ENCODE assay signal across 9 mouse cellular contexts in the genomic region with DNA sequence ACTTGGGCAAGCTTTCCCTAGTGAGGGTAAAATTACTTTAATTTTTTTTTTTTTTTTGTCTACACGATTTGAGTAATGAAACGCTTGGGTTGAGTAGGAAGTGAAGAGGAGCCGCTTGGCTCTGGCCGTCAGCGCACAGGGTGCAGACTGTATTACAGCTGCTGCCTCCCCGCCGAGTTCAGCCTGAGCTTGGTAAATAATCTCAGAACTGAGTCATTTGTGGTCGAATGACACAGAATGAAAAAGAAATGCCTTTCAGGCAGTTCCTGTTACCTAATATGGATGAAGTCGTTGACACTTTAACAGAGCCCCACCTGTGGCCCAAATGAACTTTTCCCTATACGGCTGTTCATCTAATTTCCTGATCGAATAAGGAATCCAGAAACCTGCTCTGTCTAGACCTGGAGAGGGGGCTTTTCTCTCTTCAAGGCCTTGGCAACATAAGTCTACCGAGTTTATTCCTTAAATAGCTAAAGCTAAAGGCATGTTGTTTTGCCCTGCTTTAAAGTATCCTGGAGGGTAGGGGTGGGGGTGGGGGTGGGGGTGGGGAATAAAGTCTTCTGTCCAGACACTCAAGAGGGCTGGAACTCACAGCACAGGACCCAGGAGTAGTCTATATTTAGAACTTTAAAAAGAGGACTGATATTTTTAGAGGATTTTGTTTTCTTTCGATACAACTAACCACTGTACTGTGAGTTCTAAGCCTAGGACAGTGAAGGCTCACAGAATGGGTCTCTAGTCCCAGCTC. TPM values are rescaled to one million over a fixed set of nuclear protein-coding genes. Genes with fewer than 3 reads are reported as not detected.
DNase-seq lines count a peak whose midpoint lies in the region; ATAC-seq lines count a peak whose summit lies in the region.
"Had no signal": no experiment of that assay in that cellular context is flagged by ENCODE, and none has a peak within 500 bp of the region (broad histone marks: within the 10 kb centered on the region; RNA-seq: fewer than 3 reads in every experiment).

No protein-coding gene starts in this region.

- peak; percentile 78 for DNase-seq in urinary bladder, postnatal 14 days (ENCODE audit: low spot score)
- no peak for DNase-seq in urinary bladder, postnatal 10 days (ENCODE audit: low spot score)
- DNase-seq in right cerebral cortex, postnatal 4 days, result no peak

- 0 out of 2 replicates have a peak overlapping the region, but pooled peaks have one; percentile 15 for H3K4me2 ChIP-seq in embryonic facial prominence, embryonic 12.5 days (replicated peaks)
- H3K4me2 ChIP-seq in intestine, embryonic 15.5 days (replicated peaks), result peak overlapping the region; percentile 28; the same call in 1 of the 2 replicates
- no peak overlapping the region for H3K4me2 ChIP-seq in liver, embryonic 12.5 days
- peak overlapping the region; percentile 19; the same call in 1 of the 2 replicates for H3K4me2 ChIP-seq in stomach, embryonic 15.5 days

- no peaks in the 10 kb centered on the region for H3K9me3 ChIP-seq in embryonic facial prominence, embryonic 12.5 days
- no peaks in the 10 kb centered on the region for H3K9me3 ChIP-seq in intestine, embryonic 15.5 days
- H3K9me3 ChIP-seq in liver, embryonic 12.5 days (replicated peaks), result no peaks in the 10 kb centered on the region
- no peaks in the 10 kb centered on the region for H3K9me3 ChIP-seq in stomach, embryonic 15.5 days

- no peak overlapping the region for H3K9ac ChIP-seq in embryonic facial prominence, embryonic 12.5 days
- H3K9ac ChIP-seq in intestine, embryonic 15.5 days, result no peak overlapping the region
- no peak overlapping the region for H3K9ac ChIP-seq in liver, embryonic 12.5 days
- H3K9ac ChIP-seq in stomach, embryonic 15.5 days, result no peak overlapping the region

- H3K4me3 ChIP-seq in embryonic facial prominence, embryonic 12.5 days, result no peak overlapping the region
- no peak overlapping the region for H3K4me3 ChIP-seq in intestine, embryonic 15.5 days (replicated peaks)
- no peak overlapping the region for H3K4me3 ChIP-seq in liver, embryonic 12.5 days
- no peak overlapping the region for H3K4me3 ChIP-seq in stomach, embryonic 15.5 days (replicated peaks)
- H3K4me3 ChIP-seq: erythroblast, embryonic 14.5 days had no signal

- H3K27ac ChIP-seq in embryonic facial prominence, embryonic 12.5 days, result peak overlapping the region; percentile 60
- peak overlapping the region; percentile 80 for H3K27ac ChIP-seq in intestine, embryonic 15.5 days
- H3K27ac ChIP-seq in liver, embryonic 12.5 days, result peak overlapping the region; percentile 32
- H3K27ac ChIP-seq in stomach, embryonic 15.5 days, result peak overlapping the region; percentile 80

- H3K4me1 ChIP-seq in embryonic facial prominence, embryonic 12.5 days, result peaks cover 27% of the 10 kb centered on the region
- H3K4me1 ChIP-seq in intestine, embryonic 15.5 days (replicated peaks), result peaks cover 23% of the 10 kb centered on the region
- H3K4me1 ChIP-seq in liver, embryonic 12.5 days, result peaks cover 7% of the 10 kb centered on the region; the same call in 1 of the 2 replicates
- peaks cover 24% of the 10 kb centered on the region for H3K4me1 ChIP-seq in stomach, embryonic 15.5 days

- 24% methylated on average over 13 of the region's 13 CpGs for WGBS in embryonic facial prominence, embryonic 12.5 days
- WGBS in intestine, embryonic 15.5 days, result 17% methylated on average over 13 of the region's 13 CpGs
- WGBS in liver, embryonic 12.5 days (ENCODE audit: insufficient replicate concordance), result 33% methylated on average over 13 of the region's 13 CpGs
- 18% methylated on average over 13 of the region's 13 CpGs for WGBS in stomach, embryonic 15.5 days

- no peaks in the 10 kb centered on the region for H3K36me3 ChIP-seq in embryonic facial prominence, embryonic 12.5 days
- no peaks in the 10 kb centered on the region for H3K36me3 ChIP-seq in intestine, embryonic 15.5 days
- H3K36me3 ChIP-seq in liver, embryonic 12.5 days, result no peaks in the 10 kb centered on the region
- no peaks in the 10 kb centered on the region for H3K36me3 ChIP-seq in stomach, embryonic 15.5 days

- H3K27me3 ChIP-seq in embryonic facial prominence, embryonic 12.5 days, result no peaks in the 10 kb centered on the region
- H3K27me3 ChIP-seq in intestine, embryonic 15.5 days (replicated peaks), result no peaks in the 10 kb centered on the region
- H3K27me3 ChIP-seq in liver, embryonic 12.5 days (replicated peaks), result peaks cover 4% of the 10 kb centered on the region; the same call in 1 of the 2 replicates
- H3K27me3 ChIP-seq in stomach, embryonic 15.5 days (replicated peaks), result no peaks in the 10 kb centered on the region

- no peak; the same call in 1 of the 2 replicates for ATAC-seq in embryonic facial prominence, embryonic 12.5 days (ENCODE audit: insufficient number of reproducible peaks, insufficient read depth, low FRiP score, low TSS enrichment)
- ATAC-seq in intestine, embryonic 15.5 days, result peak; percentile 74
- ATAC-seq in liver, embryonic 12.5 days, result no peak
- ATAC-seq in stomach, embryonic 15.5 days (ENCODE audit: insufficient read depth, low FRiP score, low read depth), result peak; percentile 61
- ATAC-seq in erythroblast, adult 5-6 weeks (replicated peaks; ENCODE audit: low FRiP score, poor library complexity, severe bottlenecking), result no peak

RNA-seq across cellular contexts. Expression of a gene that starts 54.8 kb away (rescaled TPM):
- 26.9 and 27.8 TPM in 2 replicates for polyA plus RNA-seq in embryonic facial prominence, embryonic 12.5 days (2016; fragmentation: Nextera tagmentation; extraction: Ambion mirVana)
- 27.8 and 28.1 TPM in 2 replicates for polyA plus RNA-seq in intestine, embryonic 15.5 days (2015; fragmentation: Nextera tagmentation; extraction: Ambion mirVana)
- polyA plus RNA-seq in liver, embryonic 12.5 days (2016; fragmentation: Nextera tagmentation; extraction: Ambion mirVana), result 14.7 and 14.9 TPM in 2 replicates
- polyA plus RNA-seq in stomach, embryonic 15.5 days (2015; fragmentation: Nextera tagmentation; extraction: Ambion mirVana), result 32.3 and 33.4 TPM in 2 replicates
- not detected in 2 replicates for total RNA-seq in erythroblast, adult 5-6 weeks (2015; ENCODE audit: low replicate concordance)
- 0.56 TPM in 1 of 2 replicates, not detected in the other for total RNA-seq in erythroblast, adult 5-6 weeks (2017; ENCODE audit: low replicate concordance)
- polyA plus RNA-seq: erythroblast, embryonic 14.5 days had no signal

Comparison
In these comparisons a context has a peak if more than half of its experiments do, and no peak if none do; other contexts are left out.
1. ATAC-seq: peak in intestine, embryonic 15.5 days (single experiment) and stomach, embryonic 15.5 days (single experiment); none in embryonic facial prominence, embryonic 12.5 days (single experiment), liver, embryonic 12.5 days (single experiment) and erythroblast, adult 5-6 weeks (single experiment).
2. Peak in every context shown above with its lines, with median percentiles within 50 percentile points of each other: H3K27ac ChIP-seq.